Mouse (Mus musculus) kidney, adult 2 months (tissue): ENCODE results near the gene Tapt1.
"Not testable (repeated sequence)": the region's sequence is repeated elsewhere in the genome, so short reads cannot be mapped to it uniquely, and the experiment has no call there.

ENCODE experiments used
- CTCF ChIP-seq: fragments of 200-500 bp; conservative IDR thresholded peaks from 2 replicates; pipeline ENCODE4 v1.5.1; 2011; ENCODE audit warnings: low read depth, mild to moderate bottlenecking, control low read depth, low read length, moderate library complexity, mixed read lengths; ENCODE audit not compliant: insufficient read depth, insufficient read length
- POLR2A ChIP-seq: fragments of 200-500 bp; IDR thresholded peaks from one replicate; pipeline ENCODE4 v1.6.1; 2011; ENCODE audit warnings: low read depth, low read length, control low read depth

- 0 out of 2 replicates have a peak, but pooled peaks have one; percentile 15 for TF ChIP-seq CTCF
- not testable (repeated sequence) for TF ChIP-seq POLR2A
Observed at GRCm38 (mm10) chr5:44268524-44268923, 42.1 kb upstream of the Tapt1 start.
